Mouse (Mus musculus): ENCODE measurements at regions not wholly inside any gene's neighbourhood (a gene's known extent, or its start where the extent isn't known, plus 50 kb on each side); places are given as distances from the start of the nearest gene placed in this dataset.

- H3K9ac ChIP-seq (ENCODE audit: control insufficient read depth, low read depth, low read length, poor library complexity, severe bottlenecking) = no peak overlapping the region
- no peaks in the 10 kb centered on the region for H3K79me2 ChIP-seq (ENCODE audit: control insufficient read depth, insufficient read depth, low read length, poor library complexity)
- H3K9me3 ChIP-seq (replicated peaks; ENCODE audit: insufficient read depth, low read length) = no peaks in the 10 kb centered on the region
- no peak for DNase-seq (ENCODE audit: low read depth, low spot score)
- H3K27me3 ChIP-seq (ENCODE audit: control insufficient read depth in 1 of 2, insufficient read depth in 2 of 2, low read length in 2 of 2) = no peaks in the 10 kb centered on the region
- no peaks in the 10 kb centered on the region for H3K36me3 ChIP-seq (ENCODE audit: control insufficient read depth in 1 of 2, insufficient read depth in 2 of 2, low read length in 2 of 2)
- TF ChIP-seq ZKSCAN1 (IDR thresholded peaks at IDR 0.05; ENCODE audit: low read depth, low read length) = no peak
- TF ChIP-seq HCFC1 (IDR thresholded peaks at IDR 0.05; ENCODE audit: low read depth, low read length) = no peak
- TF ChIP-seq CHD2 (IDR thresholded peaks at IDR 0.05; ENCODE audit: low read length) = no peak
- no peak overlapping the region for H3K27ac ChIP-seq (ENCODE audit: control insufficient read depth, low read depth, low read length)
- no peaks in the 10 kb centered on the region for H3K4me1 ChIP-seq (ENCODE audit: control insufficient read depth in 1 of 2, insufficient read depth in 2 of 2, low read length in 2 of 2)
- H3K4me3 ChIP-seq (ENCODE audit: control insufficient read depth in 1 of 2, insufficient read depth in 1 of 2, low read depth in 2 of 2, low read length in 2 of 2) = no peak overlapping the region
Measured at GRCm38 (mm10) chr2:148153513-148154271, 106.9 kb upstream of the Foxa2 start.

- H3K4me1 ChIP-seq (ENCODE audit: control insufficient read depth in 1 of 2, insufficient read depth in 2 of 2, low read length in 2 of 2) = no peaks in the 10 kb centered on the region
- DNase-seq (ENCODE audit: low read depth, low spot score) = no peak
- H3K79me2 ChIP-seq (ENCODE audit: control insufficient read depth, insufficient read depth, low read length, poor library complexity) = no peaks in the 10 kb centered on the region
- no peak overlapping the region for H3K9ac ChIP-seq (ENCODE audit: control insufficient read depth, low read depth, low read length, poor library complexity, severe bottlenecking)
- H3K36me3 ChIP-seq (ENCODE audit: control insufficient read depth in 1 of 2, insufficient read depth in 2 of 2, low read length in 2 of 2) = no peaks in the 10 kb centered on the region
- H3K27me3 ChIP-seq (ENCODE audit: control insufficient read depth in 1 of 2, insufficient read depth in 2 of 2, low read length in 2 of 2) = no peaks in the 10 kb centered on the region
- H3K27ac ChIP-seq (ENCODE audit: control insufficient read depth, low read depth, low read length) = no peak overlapping the region
- H3K9me3 ChIP-seq (replicated peaks; ENCODE audit: insufficient read depth, low read length) = no peaks in the 10 kb centered on the region
- TF ChIP-seq CHD2 (IDR thresholded peaks at IDR 0.05; ENCODE audit: low read length) (no peak), POLR2A (IDR thresholded peaks at IDR 0.05; ENCODE audit: control insufficient read depth in 1 of 2, insufficient read depth in 1 of 2, low read depth in 1 of 2, low read length in 2 of 2, poor library complexity in 1 of 2) (no peak), MXI1 (IDR thresholded peaks at IDR 0.05; ENCODE audit: low read depth, low read length) (no peak), SIN3A (IDR thresholded peaks at IDR 0.05; ENCODE audit: low read length) (no peak), TBP (IDR thresholded peaks at IDR 0.05; ENCODE audit: low read depth, low read length) (no peak), SMC3 (IDR thresholded peaks at IDR 0.05; ENCODE audit: low read depth, low read length) (no peak), USF1 (IDR thresholded peaks at IDR 0.05; ENCODE audit: low read depth, low read length) (no peak), KAT2A (conservative IDR thresholded peaks at IDR 0.05; ENCODE audit: low read depth, low read length) (no peak), HCFC1 (IDR thresholded peaks at IDR 0.05; ENCODE audit: low read depth, low read length) (no peak), ZKSCAN1 (IDR thresholded peaks at IDR 0.05; ENCODE audit: low read depth, low read length) (no peak), TAL1 (IDR thresholded peaks at IDR 0.05; ENCODE audit: low read length) (no peak), USF2 (IDR thresholded peaks at IDR 0.05; ENCODE audit: borderline replicate concordance in 1 of 2, insufficient read depth in 1 of 2, low read depth in 1 of 2, low read length in 2 of 2) (no peak), ZNF384 (IDR thresholded peaks at IDR 0.05; ENCODE audit: low read depth, low read length) (no peak), JUND (IDR thresholded peaks at IDR 0.05; ENCODE audit: low read depth, low read length) (no peak), EP300 (IDR thresholded peaks at IDR 0.05; ENCODE audit: low read depth in 1 of 2, low read length in 2 of 2) (no peak), BHLHE40 (IDR thresholded peaks at IDR 0.05; ENCODE audit: borderline replicate concordance, low read depth, low read length) (no peak), GABPA (IDR thresholded peaks at IDR 0.05; ENCODE audit: low read depth, low read length) (no peak), GATA1 (IDR thresholded peaks at IDR 0.05; ENCODE audit: low read depth, low read length) (no peak)
- no peak overlapping the region for H3K4me3 ChIP-seq (ENCODE audit: control insufficient read depth in 1 of 2, insufficient read depth in 1 of 2, low read depth in 2 of 2, low read length in 2 of 2)
Measured at GRCm38 (mm10) chr2:148156122-148156521, 109.4 kb upstream of the Foxa2 start.
